Mouse (Mus musculus) thymus, adult 2 months (tissue): ENCODE data around the gene Cecr2. TPM values are rescaled to one million over a fixed set of nuclear protein-coding genes. Genes with fewer than 3 reads are reported as not detected.

Source experiments
- DNase-seq: peaks from one replicate; pipeline ENCODE4 v3.0.0; 2021
- H3K27ac ChIP-seq: fragments of 200-500 bp; 2 replicates; pipeline ENCODE4 v1.5.1; 2012; ENCODE audit warnings: low read length, control low read depth; ENCODE audit not compliant: control insufficient read depth, insufficient read depth
- H3K27me3 ChIP-seq: fragments of 200-500 bp; 2 replicates; pipeline ENCODE4 v1.6.1; 2012; ENCODE audit warnings: mild to moderate bottlenecking, low read length, moderate library complexity, mixed read lengths; ENCODE audit not compliant: control insufficient read depth, insufficient read depth
- H3K36me3 ChIP-seq: fragments of 200-500 bp; 2 replicates; pipeline ENCODE4 v1.6.1; 2012; ENCODE audit warnings: mild to moderate bottlenecking, low read length, moderate library complexity; ENCODE audit not compliant: control insufficient read depth, insufficient read depth
- H3K4me1 ChIP-seq: fragments of 200-500 bp; replicated peaks from 2 replicates; pipeline ENCODE4 v1.6.1; 2012; ENCODE audit warnings: low read length; ENCODE audit not compliant: control insufficient read depth, insufficient read depth
- H3K4me3 ChIP-seq: fragments of 200-500 bp; 2 replicates; pipeline ENCODE4 v1.5.1; 2012; ENCODE audit warnings: mild to moderate bottlenecking, low read length, control low read depth, moderate library complexity; ENCODE audit not compliant: control insufficient read depth, insufficient read depth
- CTCF ChIP-seq: fragments of 200-500 bp; IDR thresholded peaks from 2 replicates; pipeline ENCODE4 v1.5.1; 2012; ENCODE audit warnings: mild to moderate bottlenecking, control low read depth, low read length, moderate library complexity, borderline replicate concordance; ENCODE audit not compliant: control insufficient read depth, poor library complexity, insufficient read depth; ENCODE audit errors: extremely low read depth
- POLR2A ChIP-seq: fragments of 200-500 bp; IDR thresholded peaks from 2 replicates; pipeline ENCODE4 v1.6.1; 2012; ENCODE audit warnings: mild to moderate bottlenecking, low read length, control low read depth, moderate library complexity; ENCODE audit not compliant: control insufficient read depth, poor library complexity, insufficient read depth; ENCODE audit errors: extremely low read depth
- WGBS: fragments of 180-500 bp; shearing (Covaris S2); methylation state at CpG from one replicate; pipeline ENCODE4 v1.1.7; 2018; 5-methylcytosine and 5-hydroxymethylcytosine counted together
- polyA plus RNA-seq: library from polyadenylated mRNA; depleted of rRNA; stranded (reverse); fragments of >200 nt; gene quantifications from 2 replicates; pipeline ENCODE4 v1.2.3, GENCODE M21; 2012; rRNA removed

Cecr2 gene
- 1.6 and 2.1 TPM in 2 replicates for polyA plus RNA-seq

DNA sequence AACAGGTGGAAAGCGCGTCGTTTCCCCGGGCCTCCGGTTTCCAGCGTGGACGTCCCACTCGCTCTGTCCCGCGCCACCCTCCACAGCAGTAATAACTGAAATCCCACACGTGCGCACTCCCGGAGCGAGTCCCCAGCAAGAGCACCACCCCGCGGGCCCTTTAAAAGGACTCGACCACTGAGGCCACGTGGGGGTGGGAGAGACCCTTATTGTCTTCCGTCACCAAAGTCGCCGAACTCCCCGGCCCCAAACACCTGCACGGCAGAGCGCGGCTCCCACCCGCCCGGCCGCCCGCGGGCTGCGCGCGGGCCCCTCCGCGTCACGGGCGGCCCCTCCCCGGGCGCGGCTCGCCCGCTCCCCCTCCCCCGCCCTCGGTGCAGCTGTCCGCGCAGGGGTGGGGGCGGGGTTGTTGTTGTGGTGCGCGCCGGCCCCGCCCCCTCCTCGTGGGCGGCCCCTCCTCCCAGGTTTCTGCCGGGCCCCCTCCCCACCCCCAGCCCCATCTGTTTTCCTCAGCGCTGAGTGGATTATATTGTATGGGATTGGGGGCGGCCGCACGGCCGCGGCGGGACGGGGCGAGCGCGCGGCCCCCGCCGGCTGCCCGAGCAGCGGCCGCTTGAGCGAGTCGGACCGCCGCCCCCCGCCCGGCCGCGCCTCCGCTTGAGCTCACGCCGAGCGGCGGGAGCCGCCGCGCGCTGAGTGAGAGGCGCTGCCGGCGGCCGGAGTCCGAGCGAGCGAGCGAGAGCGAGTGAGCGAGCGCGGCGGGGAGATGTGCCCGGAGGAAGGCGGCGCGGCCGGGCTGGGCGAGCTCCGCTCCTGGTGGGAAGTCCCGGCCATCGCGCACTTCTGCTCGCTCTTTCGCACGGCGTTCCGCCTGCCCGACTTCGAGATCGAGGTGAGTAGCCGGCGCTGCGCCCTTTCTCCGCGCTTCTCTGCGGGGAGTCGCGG lies at the start of gene Cecr2:
Gene Cecr2, plus strand, starts transcription at position 554 of the 945 bp plus-strand sequence.
- Histone ChIP-seq H3K36me3 (no peaks in the 10 kb centered on the region), H3K4me3 (peak within 1 kb of the TSS; percentile 39), H3K27me3 (peaks cover 19% of the 10 kb centered on the region), H3K4me1 (peaks cover 8% of the 10 kb centered on the region), H3K27ac (no peak within 1 kb of the TSS)
- DNase-seq, result peak; percentile 61
- WGBS, result 4% methylated on average over 126 of the region's 127 CpGs
- TF ChIP-seq POLR2A (no peak), CTCF (no peak)

DNA sequence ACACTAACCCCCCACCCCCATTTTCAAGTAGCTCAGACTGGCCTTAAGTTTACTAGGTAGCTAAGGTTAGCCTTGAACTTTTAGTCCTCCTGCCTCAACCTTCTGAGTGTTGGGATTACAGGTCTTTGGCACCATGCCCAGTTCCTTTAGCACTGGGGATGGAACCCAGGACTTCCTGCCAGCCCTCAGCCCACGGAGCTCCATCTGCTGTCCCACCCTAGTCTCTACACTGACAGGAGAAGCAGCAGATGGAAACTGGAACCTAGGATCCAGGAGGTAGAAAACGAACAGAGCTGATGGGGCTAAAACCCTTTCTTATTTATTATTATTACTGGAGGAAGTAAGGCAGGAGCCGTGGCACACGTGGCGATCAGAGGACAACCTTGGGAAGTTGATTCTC lies 48.6 kb upstream of the Cecr2 start:
- TF ChIP-seq POLR2A (no peak), CTCF (no peak)
- Histone ChIP-seq H3K4me3 (no peak overlapping the region), H3K36me3 (no peaks in the 10 kb centered on the region), H3K4me1 (no peaks in the 10 kb centered on the region), H3K27me3 (no peaks in the 10 kb centered on the region), H3K27ac (no peak overlapping the region)
- WGBS, result 75% methylated on average over 5 of the region's 5 CpGs
- DNase-seq, result no peak

DNA sequence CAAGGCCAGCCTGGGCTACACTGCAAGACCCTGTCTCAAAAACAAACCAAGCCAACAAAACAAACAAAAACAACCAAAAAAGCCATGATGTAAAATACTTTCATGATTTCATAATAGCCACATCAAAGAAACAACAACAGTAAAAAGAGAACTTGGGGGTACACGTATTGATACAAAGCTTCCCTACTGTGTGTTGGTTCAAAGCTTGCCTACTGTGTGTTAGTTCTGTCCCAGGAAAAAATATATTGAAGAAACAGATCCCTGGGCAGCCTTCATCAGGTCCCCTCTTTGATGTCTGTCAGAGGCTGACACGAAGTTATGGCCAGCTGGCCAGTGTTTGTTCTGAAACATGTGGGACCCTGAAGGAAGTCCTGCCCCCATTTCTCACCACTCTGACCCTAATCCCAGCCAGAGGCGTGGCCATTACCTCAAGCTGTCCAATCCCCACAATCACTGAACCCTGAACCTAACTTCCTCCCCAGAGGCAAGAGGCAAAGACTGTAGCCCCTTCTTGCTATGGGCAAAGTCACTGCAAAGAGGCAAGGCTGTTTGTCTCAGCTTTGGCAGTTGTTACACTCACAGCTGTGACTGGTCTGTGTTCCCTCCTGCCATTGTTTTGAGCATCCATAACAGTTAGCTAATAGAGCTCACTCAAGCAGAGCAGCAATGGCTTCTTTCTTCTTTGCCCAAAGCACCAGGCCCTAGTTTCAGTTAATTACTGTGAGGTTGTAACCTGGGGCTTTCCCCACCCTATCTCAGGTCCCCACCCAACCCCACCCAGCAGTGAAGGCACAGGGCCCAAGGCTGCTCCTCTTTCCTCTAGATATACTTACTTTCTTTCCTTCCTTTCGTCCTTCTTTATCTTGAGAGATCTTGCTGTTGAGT lies 47.4 kb upstream of the Cecr2 start:
- no peaks in the 10 kb centered on the region for H3K36me3 ChIP-seq
- no peaks in the 10 kb centered on the region for H3K27me3 ChIP-seq
- no peak for TF ChIP-seq POLR2A
- no peak for TF ChIP-seq CTCF
- H3K4me3 ChIP-seq, result no peak overlapping the region
- no peak for DNase-seq
- H3K27ac ChIP-seq, result no peak overlapping the region
- H3K4me1 ChIP-seq, result no peaks in the 10 kb centered on the region
- WGBS, result 84% methylated on average over 4 of the region's 4 CpGs

DNA sequence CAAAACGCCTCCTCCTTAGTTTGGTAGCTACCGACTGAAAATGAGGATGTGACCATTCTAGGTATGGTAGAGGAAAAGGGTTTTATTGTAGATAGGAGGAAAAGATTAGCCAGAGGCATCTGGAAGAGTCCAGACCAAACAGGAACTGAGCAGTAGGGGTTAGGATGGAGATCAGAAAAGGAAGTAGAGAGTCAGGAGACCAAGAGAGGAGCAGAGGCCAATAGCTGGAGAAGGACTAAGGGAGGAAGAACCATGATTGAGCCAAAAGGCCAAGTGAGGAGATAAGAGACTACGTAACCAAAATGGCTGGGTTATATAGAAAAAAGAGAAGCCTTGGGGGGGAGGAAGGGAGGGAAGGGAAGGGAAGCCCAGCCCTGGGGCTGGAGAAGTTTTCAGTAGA lies 46.0 kb upstream of the Cecr2 start:
- no peak for DNase-seq
- no peak overlapping the region for H3K4me3 ChIP-seq
- TF ChIP-seq POLR2A, result no peak
- no peak for TF ChIP-seq CTCF
- no peaks in the 10 kb centered on the region for H3K36me3 ChIP-seq
- no peak overlapping the region for H3K27ac ChIP-seq
- no peaks in the 10 kb centered on the region for H3K27me3 ChIP-seq
- WGBS, result 64% methylated on average over 3 of the region's 3 CpGs
- no peaks in the 10 kb centered on the region for H3K4me1 ChIP-seq

DNA sequence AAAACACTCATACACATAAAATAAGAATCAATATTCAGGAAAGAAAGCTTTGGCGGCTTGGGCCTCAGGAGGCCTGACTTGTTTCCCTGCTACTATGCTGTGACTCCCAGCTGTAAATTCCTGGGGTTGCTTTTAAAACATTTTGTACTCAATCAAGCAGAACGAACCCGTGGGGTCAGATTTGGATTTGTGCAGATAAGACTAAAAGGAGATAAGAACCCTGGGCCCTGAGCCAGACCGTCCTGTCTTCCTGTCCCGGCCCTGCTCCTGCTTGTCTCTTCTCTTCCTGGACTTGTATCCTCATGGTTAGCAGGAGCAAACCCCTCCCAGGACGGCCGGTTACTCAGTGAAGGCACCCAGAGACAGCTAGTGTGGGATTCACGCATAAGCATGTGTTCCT lies 41.1 kb upstream of the Cecr2 start:
- DNase-seq, result no peak
- TF ChIP-seq POLR2A (no peak), CTCF (no peak)

DNA sequence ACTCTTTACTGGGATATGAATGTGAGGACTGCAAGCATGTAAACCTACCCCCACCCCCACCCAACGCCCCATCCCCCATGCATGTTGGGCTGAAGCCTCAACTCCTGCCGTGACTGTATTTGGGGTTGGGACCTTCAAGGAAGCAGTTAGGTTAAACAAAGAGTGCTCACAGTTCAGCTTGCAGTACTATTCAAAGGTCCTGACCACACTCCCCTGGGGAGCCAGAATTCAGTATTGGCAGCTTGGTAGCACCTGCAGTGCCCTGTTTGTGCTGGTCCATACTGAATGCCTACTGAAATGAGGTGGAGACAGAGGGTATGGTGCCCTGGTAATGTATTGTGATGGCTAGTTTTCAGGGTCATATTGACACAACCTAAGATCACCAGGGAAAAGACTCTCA lies 39.1 kb upstream of the Cecr2 start:
- no peak for DNase-seq
- H3K27ac ChIP-seq, result no peak overlapping the region
- TF ChIP-seq CTCF (no peak), POLR2A (no peak)
- H3K4me3 ChIP-seq, result no peak overlapping the region
- H3K36me3 ChIP-seq, result no peaks in the 10 kb centered on the region
- H3K27me3 ChIP-seq, result no peaks in the 10 kb centered on the region
- H3K4me1 ChIP-seq, result no peaks in the 10 kb centered on the region
- 75% methylated on average over 2 of the region's 2 CpGs for WGBS

More for the DNA sequence above, 41.1 kb upstream of the Cecr2 start:
- Histone ChIP-seq H3K27me3 (no peaks in the 10 kb centered on the region), H3K36me3 (no peaks in the 10 kb centered on the region), H3K4me3 (no peak overlapping the region), H3K4me1 (no peaks in the 10 kb centered on the region), H3K27ac (no peak overlapping the region)
- WGBS, result 81% methylated on average over 8 of the region's 8 CpGs
